Mouse (Mus musculus) spleen, adult 2 months (tissue): ENCODE data around the gene B3gnt9.

Experiments
- CTCF ChIP-seq: fragments of 200-500 bp; IDR thresholded peaks from 2 replicates; pipeline ENCODE4 v1.5.1; 2011; ENCODE audit warnings: mild to moderate bottlenecking, inconsistent platforms; ENCODE audit not compliant: insufficient read depth, insufficient read length, insufficient replicate concordance; ENCODE audit errors: extremely low read depth
- POLR2A ChIP-seq: fragments of 200-500 bp; IDR thresholded peaks from 2 replicates; pipeline ENCODE4 v1.6.1; 2011; ENCODE audit warnings: low read depth, low read length, inconsistent platforms

DNA sequence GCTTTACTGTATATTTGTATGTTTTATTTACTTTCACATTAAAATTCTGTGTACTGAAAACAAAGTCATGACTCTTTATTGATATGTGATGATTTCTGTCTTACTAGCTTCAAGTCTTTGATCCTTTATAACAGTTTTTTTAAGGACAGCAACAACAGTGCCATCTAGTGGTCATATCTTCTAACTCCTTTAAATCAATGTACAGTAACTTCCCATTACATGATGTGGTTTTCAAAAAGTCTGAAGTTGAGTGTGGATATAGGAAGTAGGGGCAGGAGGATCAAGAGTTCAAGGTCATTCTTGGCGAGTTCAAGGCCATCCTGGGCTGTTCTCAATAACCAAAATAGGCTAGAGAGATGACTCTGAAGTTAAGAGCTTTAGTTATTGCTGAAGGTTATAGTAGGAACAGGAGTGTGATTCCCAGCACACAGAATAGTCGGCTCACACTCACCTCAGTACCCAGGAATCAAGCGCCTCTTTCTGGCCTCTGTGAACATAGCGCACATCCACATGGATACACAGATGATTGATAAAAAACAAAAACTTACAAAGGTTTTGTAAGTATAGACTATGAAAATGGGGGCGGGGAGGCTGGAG lies 36.9 kb downstream of the B3gnt9 start:
- TF ChIP-seq CTCF (no peak), POLR2A (no peak)
